In the genomic region with DNA sequence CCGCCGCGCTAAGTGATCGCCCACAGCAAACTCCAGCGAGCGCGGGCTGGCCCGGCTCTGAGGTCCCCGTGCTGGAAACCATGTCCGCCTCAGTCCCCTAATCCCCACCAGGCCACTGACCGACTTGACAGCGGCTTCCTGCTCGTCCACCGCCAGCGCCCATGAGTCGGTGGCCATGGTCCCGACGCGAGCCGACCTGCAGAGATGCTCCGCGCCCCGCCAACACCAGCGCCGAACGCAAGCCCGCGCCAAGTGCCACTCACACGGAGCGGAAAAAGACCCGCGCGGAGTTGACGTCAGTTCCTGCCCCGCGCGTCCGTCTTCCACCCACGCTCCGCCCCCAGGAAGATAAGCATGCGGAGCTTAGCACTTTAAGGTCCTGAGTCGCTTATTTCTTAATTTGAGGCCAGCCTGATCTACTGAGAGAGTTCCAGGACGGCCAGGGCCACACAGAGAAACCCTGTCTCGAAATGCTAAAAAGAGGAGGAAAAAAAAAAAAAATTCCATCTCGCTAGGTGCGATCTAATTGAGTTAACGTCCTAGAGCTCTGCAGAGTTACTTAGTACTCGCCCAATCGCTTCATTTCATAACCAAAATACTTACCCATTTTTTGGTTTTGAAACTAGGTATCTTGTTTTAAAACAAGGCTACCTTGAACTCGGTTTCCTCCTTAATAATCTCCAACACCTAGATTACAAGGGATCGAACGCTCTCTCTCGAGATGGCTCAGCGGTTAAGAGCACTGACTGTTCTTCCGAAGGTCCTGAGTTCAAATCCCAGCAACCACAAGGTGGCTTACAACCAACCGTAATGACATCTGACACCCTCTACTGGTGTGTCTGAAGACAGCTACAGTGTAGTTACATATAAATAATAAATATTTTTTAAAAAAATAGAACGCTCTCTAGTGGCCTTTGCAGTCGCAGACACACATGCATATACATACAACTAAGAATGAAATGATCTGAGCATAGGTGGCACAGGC, we compare ENCODE assay signal across 8 mouse cellular contexts. TPM values are rescaled to one million over a fixed set of nuclear protein-coding genes. Genes with fewer than 3 reads are reported as not detected.
A peak's percentile ranks its signal among the peaks of the same experiment; 100 is the strongest.
DNase-seq lines count a peak whose midpoint lies in the region; ATAC-seq and TF ChIP-seq lines count a peak whose summit lies in the region.

A gene (minus strand): TSS at position 254 of the 985 bp plus-strand sequence.

- 0 out of 2 replicates have a peak, but pooled peaks cover 3% of the 10 kb centered on the region for H3K4me1 ChIP-seq in heart, embryonic 11.5 days (ENCODE audit: control insufficient read depth, insufficient read depth, low read length)
- peaks cover 9% of the 10 kb centered on the region for H3K4me1 ChIP-seq in kidney, embryonic 16.5 days (ENCODE audit: insufficient read depth, low read length)
- H3K4me1 ChIP-seq in liver, adult 2 months (ENCODE audit: control insufficient read depth, insufficient read depth, low read length): peaks cover 6% of the 10 kb centered on the region; the same call in 1 of the 2 replicates

- peak within 1 kb of the TSS; percentile 95 for H3ac ChIP-seq in myocyte (ENCODE audit: control insufficient read depth, insufficient read length)

- peak within 1 kb of the TSS; percentile 85 for H3K9ac ChIP-seq in heart, embryonic 11.5 days (ENCODE audit: low read depth, low read length)
- H3K9ac ChIP-seq in kidney, embryonic 16.5 days (replicated peaks; ENCODE audit: low read length): peak within 1 kb of the TSS; percentile 84
- H3K9ac ChIP-seq in liver, adult 2 months (ENCODE audit: low read depth, low read length): peak within 1 kb of the TSS; percentile 81

- peaks cover 2% of the 10 kb centered on the region; the same call in 1 of the 2 replicates for H3K36me3 ChIP-seq in heart, embryonic 11.5 days (ENCODE audit: control insufficient read depth, insufficient read depth, low read length)
- no peaks in the 10 kb centered on the region for H3K36me3 ChIP-seq in kidney, embryonic 16.5 days (ENCODE audit: insufficient read depth, low read length)
- H3K36me3 ChIP-seq in liver, adult 2 months (ENCODE audit: control insufficient read depth, insufficient read depth, low read length): no peaks in the 10 kb centered on the region
- no peaks in the 10 kb centered on the region for H3K36me3 ChIP-seq in myocyte (ENCODE audit: control insufficient read depth, insufficient read depth)
- no peaks in the 10 kb centered on the region for H3K36me3 ChIP-seq in splenic B cell, adult 2 months (ENCODE audit: control insufficient read depth, insufficient read depth, low read length, poor library complexity, severe bottlenecking)

- H3K4me3 ChIP-seq in heart, embryonic 11.5 days (ENCODE audit: low read depth, low read length): peak within 1 kb of the TSS; percentile 94
- H3K4me3 ChIP-seq in kidney, embryonic 16.5 days (ENCODE audit: low read length): peak within 1 kb of the TSS; percentile 95
- peak within 1 kb of the TSS; percentile 77 for H3K4me3 ChIP-seq in liver, adult 2 months (ENCODE audit: insufficient read depth, low read depth, low read length)
- peak within 1 kb of the TSS; percentile 82 for H3K4me3 ChIP-seq in myocyte

- DNase-seq in B cell, adult 2 months: peak; percentile 89
- peak; percentile 97 for DNase-seq in brain, adult 2 months (ENCODE audit: low read depth, low spot score)
- peak; percentile 78 for DNase-seq in liver, adult 2 months (ENCODE audit: extremely low read depth, low read depth, low spot score)
- DNase-seq in splenic B cell, adult 2 months (ENCODE audit: low read depth, low spot score): peak; percentile 91

- H3K27me3 ChIP-seq in heart, embryonic 11.5 days (ENCODE audit: control insufficient read depth, insufficient read depth, low read length): no peaks in the 10 kb centered on the region
- no peaks in the 10 kb centered on the region for H3K27me3 ChIP-seq in kidney, embryonic 16.5 days (ENCODE audit: insufficient read depth, low read length)
- H3K27me3 ChIP-seq in liver, adult 2 months (ENCODE audit: control insufficient read depth, insufficient read depth, low read length): no peaks in the 10 kb centered on the region
- no peaks in the 10 kb centered on the region for H3K27me3 ChIP-seq in myocyte (ENCODE audit: control insufficient read depth, insufficient read depth, insufficient read length)
- H3K27me3 ChIP-seq in splenic B cell, adult 2 months (ENCODE audit: control insufficient read depth, insufficient read depth, low read length, poor library complexity, severe bottlenecking): no peaks in the 10 kb centered on the region

- peak within 1 kb of the TSS; percentile 54 for H3K27ac ChIP-seq in heart, embryonic 11.5 days (ENCODE audit: low read depth, low read length)
- peak within 1 kb of the TSS; percentile 87 for H3K27ac ChIP-seq in kidney, embryonic 16.5 days (ENCODE audit: low read length)
- H3K27ac ChIP-seq in liver, adult 2 months (replicated peaks; ENCODE audit: insufficient read depth, low read depth, low read length): peak within 1 kb of the TSS; percentile 57; the same call in 1 of the 2 replicates

- peak within 1 kb of the TSS; percentile 68 for H3K4me2 ChIP-seq in heart, embryonic 11.5 days
- peak within 1 kb of the TSS; percentile 80 for H3K4me2 ChIP-seq in kidney, embryonic 16.5 days (replicated peaks; ENCODE audit: low read depth, low read length)
- H3K4me2 ChIP-seq in myocyte (ENCODE audit: low read depth): peak within 1 kb of the TSS; percentile 92

- ATAC-seq in erythroblast, adult 5-6 weeks (replicated peaks; ENCODE audit: low FRiP score, poor library complexity, severe bottlenecking): peak; percentile 97
- peak; percentile 87 for ATAC-seq in heart, embryonic 11.5 days (replicated peaks; ENCODE audit: insufficient number of reproducible peaks, low FRiP score, low TSS enrichment)
- ATAC-seq in kidney, embryonic 16.5 days (ENCODE audit: low FRiP score, low TSS enrichment): peak; percentile 96

- peaks cover 14% of the 10 kb centered on the region for H3K79me2 ChIP-seq in liver, adult 2 months (ENCODE audit: control insufficient read depth, insufficient read depth, low read length)
- peaks cover 36% of the 10 kb centered on the region for H3K79me2 ChIP-seq in myocyte (ENCODE audit: control insufficient read depth, insufficient read depth)

- peak; percentile 56; the same call in 1 of the 2 replicates for TF ChIP-seq POLR2A in liver, adult 2 months (IDR thresholded peaks at IDR 0.05; ENCODE audit: extremely low read depth, insufficient read depth, low read length)
- TF ChIP-seq POLR2A in myocyte (IDR thresholded peaks at IDR 0.05; ENCODE audit: insufficient read length, low read depth): peak; percentile 98

- H3K9me3 ChIP-seq in heart, embryonic 11.5 days (replicated peaks; ENCODE audit: control insufficient read depth, low read length): no peaks in the 10 kb centered on the region
- H3K9me3 ChIP-seq in kidney, embryonic 16.5 days (ENCODE audit: low read length): no peaks in the 10 kb centered on the region

- WGBS in heart, embryonic 11.5 days (ENCODE audit: insufficient replicate concordance): 4% methylated on average over 58 of the region's 58 CpGs
- 3% methylated on average over 58 of the region's 58 CpGs for WGBS in kidney, embryonic 16.5 days
- WGBS in liver, adult 2 months: 4% methylated on average over 58 of the region's 58 CpGs

- no peak for TF ChIP-seq CTCF in liver, adult 2 months (IDR thresholded peaks at IDR 0.05; ENCODE audit: low read depth, low read length)

TF ChIP-seq in myocyte, 11 proteins besides CTCF, POLR2A, EP300 and RAD21:
- TF ChIP-seq USF1 (IDR thresholded peaks at IDR 0.05; ENCODE audit: low read depth) (no peak), MYOG (IDR thresholded peaks at IDR 0.05; ENCODE audit: control insufficient read depth in 1 of 3, insufficient read depth in 1 of 3, insufficient read length in 2 of 3, low read depth in 2 of 3) (peak in 1 of 3 experiments; percentile 13), SRF (IDR thresholded peaks at IDR 0.05; ENCODE audit: control insufficient read depth, insufficient read length, low read depth) (peak; percentile 53), POLR2AphosphoS2 (IDR thresholded peaks at IDR 0.05; ENCODE audit: insufficient read length, low read depth) (peak; percentile 96), MAX (IDR thresholded peaks at IDR 0.05; ENCODE audit: low read depth) (peak; percentile 50)

RNA-seq across cellular contexts. Expression of the gene that starts here (rescaled TPM):
- total RNA-seq in erythroblast, adult 5-6 weeks (2015; ENCODE audit: low replicate concordance): 13.1 and 31.6 TPM in 2 replicates
- 9.5 and 13.1 TPM in 2 replicates for total RNA-seq in erythroblast, adult 5-6 weeks (2017; ENCODE audit: low replicate concordance)
- 23.4 and 27.2 TPM in 2 replicates for polyA plus RNA-seq in heart, embryonic 11.5 days (2014; fragmentation: Nextera tagmentation; extraction: Ambion mirVana)
- polyA plus RNA-seq in kidney, embryonic 16.5 days (2015; fragmentation: Nextera tagmentation; extraction: Ambion mirVana): 15.0 and 15.1 TPM in 2 replicates
- 10.2 and 15.1 TPM in 2 replicates for total RNA-seq in liver, adult 2 months (2014; rRNA removed)
- 11.8 and 12.0 TPM in 2 replicates for polyA plus RNA-seq in liver, adult 2 months (2012; rRNA removed)
- 32.5 TPM for polyA plus RNA-seq in myocyte (2012; fragmentation: generic; extraction: Trizol)

Comparison
In these comparisons a context has a peak if more than half of its experiments do, and no peak if none do; other contexts are left out.
1. Peak in every context shown above with its lines: DNase-seq, ATAC-seq, H3K4me3 ChIP-seq and H3K27ac ChIP-seq.